8 mouse cellular contexts compared by ENCODE assay signal in the genomic region with DNA sequence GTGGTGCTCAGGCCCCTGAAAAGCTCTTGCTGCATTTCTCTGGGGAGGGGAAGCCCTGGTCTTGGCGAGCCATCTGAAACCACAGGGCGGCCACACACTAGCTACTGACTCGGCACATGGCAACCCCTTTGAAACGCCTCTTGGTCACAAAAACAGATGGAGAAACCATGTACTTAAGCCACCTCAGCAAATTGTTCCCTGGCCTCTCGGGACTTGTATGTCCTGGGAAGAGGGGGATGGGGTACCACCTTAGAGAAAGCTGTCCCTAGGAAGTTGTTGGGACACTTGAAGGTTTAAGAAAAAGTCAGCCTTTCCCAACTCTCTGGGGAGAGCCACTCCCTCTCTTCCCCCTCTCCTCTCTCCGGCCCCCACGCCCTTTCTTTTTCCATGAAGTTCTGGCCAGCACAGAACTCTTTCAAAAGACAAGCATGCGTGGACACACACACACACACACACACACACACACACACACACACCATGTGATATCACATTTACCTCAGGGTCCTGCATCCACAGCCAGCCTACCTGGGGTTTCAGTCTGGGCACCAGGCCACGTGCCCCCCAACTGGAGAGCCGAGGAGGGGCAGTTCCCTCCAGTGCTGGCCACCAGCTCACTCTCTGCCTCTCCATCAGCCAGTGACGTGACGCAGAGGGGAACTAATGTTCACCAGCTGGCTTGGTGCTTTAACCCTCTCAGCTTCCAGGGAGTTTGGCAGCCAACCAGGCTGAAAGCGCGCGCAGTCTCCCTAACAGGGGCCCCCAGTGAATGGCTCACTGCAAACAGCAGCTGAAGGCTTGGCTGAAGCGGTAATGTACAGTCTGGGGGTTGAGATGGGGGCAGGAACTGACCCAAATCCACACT.
DNase-seq lines count a peak whose midpoint lies in the region; ATAC-seq lines count a peak whose summit lies in the region.

No protein-coding gene starts in this region.

- intact Hi-C loops in heart, postnatal 14 days (cut with DNase I) = no loop called here

- H3K4me1 ChIP-seq in kidney, embryonic 15.5 days = peaks cover 53% of the 10 kb centered on the region
- peaks cover 44% of the 10 kb centered on the region for H3K4me1 ChIP-seq in forebrain, embryonic 14.5 days (ENCODE audit: control insufficient read depth, insufficient read depth, low read length)

- WGBS in kidney, embryonic 15.5 days = 11% methylated on average over 16 of the region's 16 CpGs
- 11% methylated on average over 16 of the region's 16 CpGs for WGBS in forebrain, embryonic 14.5 days

- H3K36me3 ChIP-seq in kidney, embryonic 15.5 days = no peaks in the 10 kb centered on the region
- H3K36me3 ChIP-seq in forebrain, embryonic 14.5 days (ENCODE audit: control insufficient read depth, insufficient read depth, low read length) = no peaks in the 10 kb centered on the region

- peak; percentile 88 for ATAC-seq in kidney, embryonic 15.5 days (replicated peaks; ENCODE audit: low FRiP score)
- peak; percentile 93 for ATAC-seq in forebrain, embryonic 14.5 days

- DNase-seq in kidney, adult 18-20 months = no peak
- peak; percentile 96 for DNase-seq in forebrain, embryonic 14.5 days (ENCODE audit: low spot score)
- peak; percentile 71 to 78 for DNase-seq in heart, postnatal 14 days
- peak; percentile 79 to 83 for DNase-seq in layer of hippocampus, postnatal 10 days (ENCODE audit: low spot score in 2 of 2)
- peak; percentile 45 for DNase-seq in lung, postnatal 36 days
- peak; percentile 78 to 84 for DNase-seq in right cerebral cortex, postnatal 10 days (ENCODE audit: low spot score in 2 of 2)
- no peak for DNase-seq in B cell, adult 2 months

- 0 out of 2 replicates have a peak overlapping the region, but pooled peaks have one; percentile 1 for H3K9ac ChIP-seq in kidney, embryonic 15.5 days
- H3K9ac ChIP-seq in forebrain, embryonic 14.5 days (ENCODE audit: low read length) = no peak overlapping the region

- no peaks in the 10 kb centered on the region for H3K9me3 ChIP-seq in kidney, embryonic 15.5 days (replicated peaks)
- no peaks in the 10 kb centered on the region for H3K9me3 ChIP-seq in forebrain, embryonic 14.5 days (replicated peaks; ENCODE audit: control insufficient read depth, low read length)

- H3K27me3 ChIP-seq in kidney, embryonic 15.5 days = peaks cover 28% of the 10 kb centered on the region
- no peaks in the 10 kb centered on the region for H3K27me3 ChIP-seq in forebrain, embryonic 14.5 days (replicated peaks; ENCODE audit: control insufficient read depth, insufficient read depth, low read length)

- H3K4me3 ChIP-seq in kidney, embryonic 15.5 days (replicated peaks) = peak overlapping the region; percentile 21
- no peak overlapping the region for H3K4me3 ChIP-seq in forebrain, embryonic 14.5 days (ENCODE audit: low read depth, low read length)

- H3K4me2 ChIP-seq in kidney, embryonic 15.5 days = peak overlapping the region; percentile 49
- H3K4me2 ChIP-seq in forebrain, embryonic 14.5 days (ENCODE audit: low read length) = peak overlapping the region; percentile 31

- peak overlapping the region; percentile 93 for H3K27ac ChIP-seq in kidney, embryonic 15.5 days
- H3K27ac ChIP-seq in forebrain, embryonic 14.5 days (ENCODE audit: low read depth, low read length) = peak overlapping the region; percentile 87

Comparison
In these comparisons a context has a peak if more than half of its experiments do, and no peak if none do; other contexts are left out.
1. DNase-seq: peak in forebrain, embryonic 14.5 days (single experiment), heart, postnatal 14 days (2 of 2), layer of hippocampus, postnatal 10 days (2 of 2), lung, postnatal 36 days (single experiment) and right cerebral cortex, postnatal 10 days (2 of 2); none in kidney, adult 18-20 months (single experiment) and B cell, adult 2 months (0 of 2).